Mouse (Mus musculus) adipocyte (in vitro differentiated cells): Measurements from ENCODE around the gene Spem1.

Experiments
- DNase-seq: peaks from one replicate; pipeline ENCODE4 v3.0.0-alpha.2; 2016; ENCODE audit warnings: low spot score

Spem1 gene

GRCm38 (mm10) chr11:69836703-69837576 lies 15.0 kb upstream of the Spem1 start:
- peak; percentile 23 for DNase-seq

GRCm38 (mm10) chr11:69835966-69836335 lies 14.0 kb upstream of the Spem1 start:
- no peak for DNase-seq

GRCm38 (mm10) chr11:69835326-69835965 lies 13.5 kb upstream of the Spem1 start:
- DNase-seq: no peak

GRCm38 (mm10) chr11:69834001-69834549 lies 12.1 kb upstream of the Spem1 start:
- DNase-seq: no peak

- DNase-seq: no peak
Measured at GRCm38 (mm10) chr11:69833554-69833953, 11.6 kb upstream of the Spem1 start.

- DNase-seq: no peak
Measured at GRCm38 (mm10) chr11:69828832-69829231, 6.9 kb upstream of the Spem1 start.

GRCm38 (mm10) chr11:69823456-69823855 lies 1.5 kb upstream of the Spem1 start:
- DNase-seq: no peak

- no peak for DNase-seq
Measured at GRCm38 (mm10) chr11:69818871-69819270, 3.1 kb downstream of the Spem1 start.

GRCm38 (mm10) chr11:69818365-69818764 lies 3.6 kb downstream of the Spem1 start, which contains the start of gene Spem2:
Gene Spem2, minus strand, starts transcription at chr11:69818465.
- DNase-seq: no peak

- DNase-seq: no peak
Measured at GRCm38 (mm10) chr11:69816520-69816919, 5.5 kb downstream of the Spem1 start.

- no peak for DNase-seq
Measured at GRCm38 (mm10) chr11:69815155-69815554, 6.8 kb downstream of the Spem1 start, which contains the start of gene Gm39566. Gene Gm39566, minus strand, starts transcription at chr11:69815298.

- DNase-seq: no peak
Measured at GRCm38 (mm10) chr11:69810280-69810679, 11.7 kb downstream of the Spem1 start.

- peak; percentile 27 for DNase-seq
Measured at GRCm38 (mm10) chr11:69807641-69808040, 14.3 kb downstream of the Spem1 start.

- DNase-seq: no peak
Measured at GRCm38 (mm10) chr11:69806378-69806777, 15.6 kb downstream of the Spem1 start.

GRCm38 (mm10) chr11:69804972-69805909 lies 16.7 kb downstream of the Spem1 start, which contains the start of gene Tmem102:
Gene Tmem102, minus strand, starts transcription at chr11:69805624.
- DNase-seq: no peak

GRCm38 (mm10) chr11:69804652-69804940 lies 17.4 kb downstream of the Spem1 start:
- no peak for DNase-seq

- DNase-seq: peak; percentile 61
Measured at GRCm38 (mm10) chr11:69803786-69804651, 18.0 kb downstream of the Spem1 start.

GRCm38 (mm10) chr11:69803328-69803727 lies 18.7 kb downstream of the Spem1 start:
- no peak for DNase-seq

GRCm38 (mm10) chr11:69802648-69803105 lies 19.3 kb downstream of the Spem1 start:
- DNase-seq: no peak

- no peak for DNase-seq
Measured at GRCm38 (mm10) chr11:69801379-69801977, 20.5 kb downstream of the Spem1 start, which contains the start of gene Fgf11. Gene Fgf11, minus strand, starts transcription at chr11:69801857.
